Mouse (Mus musculus): ENCODE measurements around the gene Fras1. TPM values are rescaled to one million over a fixed set of nuclear protein-coding genes. Genes with fewer than 3 reads are reported as not detected.

Gene Fras1
- polyA plus RNA-seq, 1 experiment from 2014 or later, result 4.2 TPM

- 97% methylated on average over 6 of the region's 6 CpGs for WGBS
- ATAC-seq, result no peak
Observed at GRCm38 (mm10) chr5:96797465-96797864, 423.7 kb downstream of the Fras1 start.

DNA sequence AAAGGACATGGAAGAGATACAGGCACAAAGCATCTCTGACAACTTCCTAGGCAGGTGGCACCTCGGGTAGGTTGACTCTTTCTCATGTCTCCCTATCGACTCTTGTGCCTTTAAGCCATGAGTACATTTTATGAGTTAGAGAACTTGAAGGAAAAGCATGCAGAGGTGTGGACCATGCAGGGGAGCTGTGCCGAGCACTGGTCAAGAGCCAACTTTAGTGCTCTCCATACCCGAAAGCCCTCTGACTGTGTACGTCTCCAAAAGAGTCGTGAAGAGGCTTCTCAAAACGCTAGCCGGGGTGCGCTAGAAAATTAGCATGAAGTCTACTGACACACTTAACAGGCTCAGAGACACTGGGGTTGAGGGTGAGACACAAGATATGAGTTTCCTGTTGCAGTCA, 425.4 kb downstream of the Fras1 start:
- 90% methylated on average over 9 of the region's 9 CpGs for WGBS
- Histone ChIP-seq H3K4me2 (ENCODE audit: low read length) (no peak overlapping the region), H3K36me3 (ENCODE audit: control insufficient read depth, insufficient read depth, low read length) (no peaks in the 10 kb centered on the region), H3K9me3 (replicated peaks; ENCODE audit: control insufficient read depth, low read length, poor library complexity, severe bottlenecking) (no peaks in the 10 kb centered on the region), H3K27ac (ENCODE audit: low read length) (no peak overlapping the region), H3K9ac (ENCODE audit: low read depth, low read length) (no peak overlapping the region), H3K27me3 (ENCODE audit: control insufficient read depth, insufficient read depth, low read depth, low read length) (no peaks in the 10 kb centered on the region; the same call in none of the 2 replicates), H3K4me3 (ENCODE audit: low read depth, low read length) (no peak overlapping the region), H3K4me1 (ENCODE audit: control insufficient read depth, insufficient read depth, low read length) (no peaks in the 10 kb centered on the region)
- no peak for ATAC-seq

More at GRCm38 (mm10) chr5:96797465-96797864, 423.7 kb downstream of the Fras1 start:
- Histone ChIP-seq H3K4me2 (ENCODE audit: low read length) (no peak overlapping the region), H3K27me3 (ENCODE audit: control insufficient read depth, insufficient read depth, low read depth, low read length) (no peaks in the 10 kb centered on the region; the same call in none of the 2 replicates), H3K36me3 (ENCODE audit: control insufficient read depth, insufficient read depth, low read length) (no peaks in the 10 kb centered on the region), H3K27ac (ENCODE audit: low read length) (no peak overlapping the region), H3K4me3 (ENCODE audit: low read depth, low read length) (no peak overlapping the region), H3K4me1 (ENCODE audit: control insufficient read depth, insufficient read depth, low read length) (peaks cover 5% of the 10 kb centered on the region), H3K9ac (ENCODE audit: low read depth, low read length) (no peak overlapping the region), H3K9me3 (replicated peaks; ENCODE audit: control insufficient read depth, low read length, poor library complexity, severe bottlenecking) (no peaks in the 10 kb centered on the region)

DNA sequence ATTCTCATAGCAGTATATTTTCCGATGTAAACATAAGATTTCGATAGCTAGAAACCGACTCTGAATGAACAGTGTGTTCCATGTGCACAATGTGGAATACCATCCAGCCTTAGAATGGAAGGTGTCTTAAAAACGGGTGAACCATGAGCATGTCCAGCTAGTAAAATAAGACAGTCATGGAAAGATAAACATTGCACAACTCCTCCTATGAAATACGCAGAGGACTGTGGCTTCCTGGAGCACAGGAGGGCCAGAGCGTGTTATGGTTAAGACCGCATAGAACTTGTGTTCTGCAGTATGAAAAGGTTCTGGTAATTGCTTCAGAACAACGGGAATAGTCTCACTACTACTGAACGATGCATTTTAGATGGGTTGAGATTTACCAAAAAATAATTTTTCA, 426.2 kb downstream of the Fras1 start:
- H3K9ac ChIP-seq (ENCODE audit: low read depth, low read length), result no peak overlapping the region
- no peaks in the 10 kb centered on the region for H3K36me3 ChIP-seq (ENCODE audit: control insufficient read depth, insufficient read depth, low read length)
- no peaks in the 10 kb centered on the region for H3K4me1 ChIP-seq (ENCODE audit: control insufficient read depth, insufficient read depth, low read length)
- no peaks in the 10 kb centered on the region for H3K9me3 ChIP-seq (replicated peaks; ENCODE audit: control insufficient read depth, low read length, poor library complexity, severe bottlenecking)
- H3K27me3 ChIP-seq (ENCODE audit: control insufficient read depth, insufficient read depth, low read depth, low read length), result no peaks in the 10 kb centered on the region; the same call in none of the 2 replicates
- no peak overlapping the region for H3K4me3 ChIP-seq (ENCODE audit: low read depth, low read length)
- no peak overlapping the region for H3K27ac ChIP-seq (ENCODE audit: low read length)
- H3K4me2 ChIP-seq (ENCODE audit: low read length), result no peak overlapping the region
- no peak for ATAC-seq
- 95% methylated on average over 9 of the region's 9 CpGs for WGBS

GRCm38 (mm10) chr5:96802185-96802584, 428.4 kb downstream of the Fras1 start:
- Histone ChIP-seq H3K4me1 (ENCODE audit: control insufficient read depth, insufficient read depth, low read length) (no peaks in the 10 kb centered on the region), H3K4me3 (ENCODE audit: low read depth, low read length) (no peak overlapping the region), H3K4me2 (ENCODE audit: low read length) (no peak overlapping the region), H3K27ac (ENCODE audit: low read length) (no peak overlapping the region), H3K36me3 (ENCODE audit: control insufficient read depth, insufficient read depth, low read length) (no peaks in the 10 kb centered on the region), H3K9ac (ENCODE audit: low read depth, low read length) (no peak overlapping the region), H3K27me3 (ENCODE audit: control insufficient read depth, insufficient read depth, low read depth, low read length) (no peaks in the 10 kb centered on the region), H3K9me3 (replicated peaks; ENCODE audit: control insufficient read depth, low read length, poor library complexity, severe bottlenecking) (no peaks in the 10 kb centered on the region)
- no peak for ATAC-seq
- WGBS, result 30% methylated on average over 7 of the region's 7 CpGs

GRCm38 (mm10) chr5:96803091-96803490, 429.3 kb downstream of the Fras1 start:
- Histone ChIP-seq H3K4me2 (ENCODE audit: low read length) (no peak overlapping the region), H3K4me1 (ENCODE audit: control insufficient read depth, insufficient read depth, low read length) (no peaks in the 10 kb centered on the region), H3K9me3 (replicated peaks; ENCODE audit: control insufficient read depth, low read length, poor library complexity, severe bottlenecking) (no peaks in the 10 kb centered on the region), H3K9ac (ENCODE audit: low read depth, low read length) (no peak overlapping the region), H3K4me3 (ENCODE audit: low read depth, low read length) (no peak overlapping the region), H3K27me3 (ENCODE audit: control insufficient read depth, insufficient read depth, low read depth, low read length) (no peaks in the 10 kb centered on the region), H3K36me3 (ENCODE audit: control insufficient read depth, insufficient read depth, low read length) (no peaks in the 10 kb centered on the region), H3K27ac (ENCODE audit: low read length) (no peak overlapping the region)
- WGBS, result 56% methylated on average over 3 of the region's 3 CpGs
- no peak for ATAC-seq

- Histone ChIP-seq H3K9me3 (replicated peaks; ENCODE audit: control insufficient read depth, low read length, poor library complexity, severe bottlenecking) (no peaks in the 10 kb centered on the region), H3K4me3 (ENCODE audit: low read depth, low read length) (no peak overlapping the region), H3K9ac (ENCODE audit: low read depth, low read length) (no peak overlapping the region), H3K27me3 (ENCODE audit: control insufficient read depth, insufficient read depth, low read depth, low read length) (no peaks in the 10 kb centered on the region), H3K4me2 (ENCODE audit: low read length) (no peak overlapping the region), H3K36me3 (ENCODE audit: control insufficient read depth, insufficient read depth, low read length) (no peaks in the 10 kb centered on the region), H3K4me1 (ENCODE audit: control insufficient read depth, insufficient read depth, low read length) (no peaks in the 10 kb centered on the region), H3K27ac (ENCODE audit: low read length) (no peak overlapping the region)
- 87% methylated on average over 4 of the region's 4 CpGs for WGBS
- ATAC-seq, result no peak
Observed at GRCm38 (mm10) chr5:96804304-96804703, 430.5 kb downstream of the Fras1 start.

- H3K4me2 ChIP-seq (ENCODE audit: low read length), result no peak overlapping the region
- H3K27me3 ChIP-seq (ENCODE audit: control insufficient read depth, insufficient read depth, low read depth, low read length), result no peaks in the 10 kb centered on the region
- H3K4me1 ChIP-seq (ENCODE audit: control insufficient read depth, insufficient read depth, low read length), result no peaks in the 10 kb centered on the region
- H3K27ac ChIP-seq (ENCODE audit: low read length), result no peak overlapping the region
- H3K9me3 ChIP-seq (replicated peaks; ENCODE audit: control insufficient read depth, low read length, poor library complexity, severe bottlenecking), result no peaks in the 10 kb centered on the region
- no peak overlapping the region for H3K9ac ChIP-seq (ENCODE audit: low read depth, low read length)
- ATAC-seq, result no peak
- WGBS, result 85% methylated on average over 3 of the region's 3 CpGs
- H3K36me3 ChIP-seq (ENCODE audit: control insufficient read depth, insufficient read depth, low read length), result no peaks in the 10 kb centered on the region
- no peak overlapping the region for H3K4me3 ChIP-seq (ENCODE audit: low read depth, low read length)
Observed at GRCm38 (mm10) chr5:96804813-96805212, 431.1 kb downstream of the Fras1 start.

DNA sequence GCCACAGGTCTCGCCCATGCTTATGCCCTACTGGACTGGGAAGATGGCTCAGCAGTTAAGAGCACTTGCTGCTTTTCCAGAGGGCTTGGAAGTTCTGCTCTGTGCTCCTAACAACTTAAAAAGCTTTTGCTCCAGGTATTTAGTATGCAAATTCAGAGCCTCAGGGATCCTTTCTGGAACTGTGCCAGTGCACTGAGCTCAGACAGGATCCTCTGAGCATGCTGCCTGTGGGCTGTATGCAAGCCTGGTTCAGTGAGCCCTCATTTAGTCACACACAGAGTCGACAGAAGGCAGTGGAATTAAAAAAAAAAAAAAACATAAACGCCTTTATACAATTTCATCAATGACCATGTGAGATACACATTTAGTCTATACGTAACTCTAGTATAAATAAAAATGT, 436.9 kb downstream of the Fras1 start:
- Histone ChIP-seq H3K27ac (ENCODE audit: low read length) (no peak overlapping the region), H3K36me3 (ENCODE audit: control insufficient read depth, insufficient read depth, low read length) (no peaks in the 10 kb centered on the region), H3K27me3 (ENCODE audit: control insufficient read depth, insufficient read depth, low read depth, low read length) (no peaks in the 10 kb centered on the region), H3K4me3 (ENCODE audit: low read depth, low read length) (no peak overlapping the region), H3K9me3 (replicated peaks; ENCODE audit: control insufficient read depth, low read length, poor library complexity, severe bottlenecking) (no peaks in the 10 kb centered on the region), H3K4me1 (ENCODE audit: control insufficient read depth, insufficient read depth, low read length) (no peaks in the 10 kb centered on the region), H3K9ac (ENCODE audit: low read depth, low read length) (no peak overlapping the region), H3K4me2 (ENCODE audit: low read length) (no peak overlapping the region)
- ATAC-seq, result no peak
- 56% methylated on average over 4 of the region's 4 CpGs for WGBS

DNA sequence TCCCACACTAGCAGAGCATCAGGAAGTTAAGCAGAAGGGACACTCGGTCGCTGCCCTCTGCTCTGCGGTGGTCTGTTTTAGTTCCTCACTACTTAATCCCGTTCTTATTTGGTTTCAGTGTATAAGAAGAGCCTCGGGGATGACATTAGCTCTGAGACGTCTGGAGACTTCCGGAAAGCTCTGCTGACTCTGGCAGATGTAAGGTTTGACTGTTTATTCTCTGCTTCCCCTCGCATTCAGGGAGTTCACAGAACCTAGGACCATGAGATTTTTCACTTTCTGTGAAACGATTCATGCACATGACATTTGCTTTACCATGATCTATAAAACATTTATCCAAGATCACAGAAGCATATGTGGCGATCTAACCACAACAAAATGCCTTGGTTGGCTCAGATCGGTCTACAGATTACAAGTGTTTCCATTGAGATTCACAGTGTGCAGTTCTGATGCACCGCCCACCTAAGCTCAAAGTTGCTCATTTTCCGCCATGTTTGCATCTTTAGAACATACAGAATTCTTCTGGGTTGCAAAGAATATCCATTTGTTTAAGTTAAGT, 451.1 kb downstream of the Fras1 start:
- no peak overlapping the region for H3K9ac ChIP-seq (ENCODE audit: low read depth, low read length)
- no peaks in the 10 kb centered on the region for H3K9me3 ChIP-seq (replicated peaks; ENCODE audit: control insufficient read depth, low read length, poor library complexity, severe bottlenecking)
- H3K4me3 ChIP-seq (ENCODE audit: low read depth, low read length), result no peak overlapping the region
- no peaks in the 10 kb centered on the region for H3K27me3 ChIP-seq (ENCODE audit: control insufficient read depth, insufficient read depth, low read depth, low read length)
- 85% methylated on average over 13 of the region's 13 CpGs for WGBS
- H3K4me1 ChIP-seq (ENCODE audit: control insufficient read depth, insufficient read depth, low read length), result no peaks in the 10 kb centered on the region
- no peaks in the 10 kb centered on the region for H3K36me3 ChIP-seq (ENCODE audit: control insufficient read depth, insufficient read depth, low read length)
- ATAC-seq, result no peak
- no peak overlapping the region for H3K4me2 ChIP-seq (ENCODE audit: low read length)
- no peak overlapping the region for H3K27ac ChIP-seq (ENCODE audit: low read length)
